Mouse (Mus musculus) hindbrain, postnatal 0 days (tissue): ENCODE measurements at regions not wholly inside any gene's neighbourhood (a gene's known extent, or its start where the extent isn't known, plus 50 kb on each side); places are given as distances from the start of the nearest gene placed in this dataset.
A peak's percentile ranks its signal among the peaks of the same experiment; 100 is the strongest.
"Not testable (repeated sequence)": the region's sequence is repeated elsewhere in the genome, so short reads cannot be mapped to it uniquely, and the experiment has no call there.

ENCODE experiments used
- ATAC-seq: fragments of 200-750 bp; cut with Nextera tagmentation; 2 replicates; pipeline ENCODE4 v1.8.0; 2017; ENCODE audit warnings: mild to moderate bottlenecking, moderate TSS enrichment, moderate library complexity
- DNase-seq: peaks from one replicate; pipeline ENCODE4 v3.0.0-alpha.2; 2015; ENCODE audit warnings: low spot score
- H3K27ac ChIP-seq: fragments of 300-500 bp; sonication (generic); 2 replicates; pipeline ENCODE4 v1.5.1; 2014; ENCODE audit warnings: mild to moderate bottlenecking
- H3K27me3 ChIP-seq: fragments of 300-500 bp; sonication (generic); 2 replicates; pipeline ENCODE4 v1.6.1; 2014; ENCODE audit warnings: low read length, mixed read lengths; ENCODE audit not compliant: insufficient read depth
- H3K36me3 ChIP-seq: fragments of 300-500 bp; sonication (generic); 2 replicates; pipeline ENCODE4 v1.6.1; 2014; ENCODE audit warnings: low read length, mixed read lengths; ENCODE audit not compliant: insufficient read depth
- H3K4me1 ChIP-seq: fragments of 300-500 bp; sonication (generic); 2 replicates; pipeline ENCODE4 v1.6.1; 2014; ENCODE audit warnings: antibody characterized with exemption, low read length, mixed read lengths; ENCODE audit not compliant: insufficient read depth
- H3K4me2 ChIP-seq: fragments of 300-500 bp; sonication (generic); 2 replicates; pipeline ENCODE4 v1.6.1; 2014; ENCODE audit warnings: low read depth, mild to moderate bottlenecking, low read length, moderate library complexity, mixed read lengths
- H3K4me3 ChIP-seq: fragments of 300-500 bp; sonication (generic); 2 replicates; pipeline ENCODE4 v1.5.1; 2014; ENCODE audit warnings: low read length
- H3K9ac ChIP-seq: fragments of 300-500 bp; sonication (generic); replicated peaks from 2 replicates; pipeline ENCODE4 v1.6.1; 2014; ENCODE audit warnings: mild to moderate bottlenecking, low read length, moderate library complexity, mixed read lengths
- H3K9me3 ChIP-seq: fragments of 300-500 bp; sonication (generic); 2 replicates; pipeline ENCODE4 v1.6.1; 2016; ENCODE audit warnings: low read length, mixed read lengths
- CTCF ChIP-seq: IDR thresholded peaks from 2 replicates; pipeline ENCODE4 v1.5.1; 2016; ENCODE audit warnings: antibody characterized with exemption, control low read depth, low read depth
- WGBS: fragments of 180-500 bp; shearing (Covaris S2); extraction: QIAGEN DNeasy Blood & Tissue Kit; methylation state at CpG from one replicate; pipeline ENCODE4 v1.1.7; 2014; 5-methylcytosine and 5-hydroxymethylcytosine counted together

DNA sequence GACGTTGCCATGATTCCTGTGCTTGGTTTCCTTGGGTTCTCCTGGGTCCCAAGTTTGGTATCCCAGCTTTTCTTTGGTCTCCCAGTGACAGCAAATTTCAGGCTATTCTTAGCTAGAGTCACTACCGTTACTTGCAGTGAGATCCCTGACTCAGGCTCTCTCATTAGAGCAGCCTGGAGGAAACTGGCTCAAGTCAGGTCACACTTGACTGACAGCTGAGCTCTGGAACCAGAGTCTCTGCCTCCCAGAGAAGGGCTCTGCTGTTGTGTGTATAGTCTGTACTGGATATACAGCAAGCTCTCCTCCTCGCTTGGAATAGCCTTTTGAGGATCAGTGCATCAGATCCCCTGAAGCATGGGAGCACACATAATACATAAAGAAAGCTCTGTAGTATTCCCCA is 100.7 kb upstream of the Eif4g2 start:
- H3K27me3 ChIP-seq, result no peaks in the 10 kb centered on the region
- no peaks in the 10 kb centered on the region for H3K36me3 ChIP-seq
- no peak overlapping the region for H3K4me3 ChIP-seq
- no peak overlapping the region for H3K27ac ChIP-seq
- DNase-seq (no peak), ATAC-seq (no peak)
- H3K4me1 ChIP-seq, result no peaks in the 10 kb centered on the region
- no peak overlapping the region for H3K9ac ChIP-seq
- WGBS, result 69% methylated on average over 3 of the region's 3 CpGs
- TF ChIP-seq CTCF, result no peak
- H3K4me2 ChIP-seq, result no peak overlapping the region
- H3K9me3 ChIP-seq, result no peaks in the 10 kb centered on the region

DNA sequence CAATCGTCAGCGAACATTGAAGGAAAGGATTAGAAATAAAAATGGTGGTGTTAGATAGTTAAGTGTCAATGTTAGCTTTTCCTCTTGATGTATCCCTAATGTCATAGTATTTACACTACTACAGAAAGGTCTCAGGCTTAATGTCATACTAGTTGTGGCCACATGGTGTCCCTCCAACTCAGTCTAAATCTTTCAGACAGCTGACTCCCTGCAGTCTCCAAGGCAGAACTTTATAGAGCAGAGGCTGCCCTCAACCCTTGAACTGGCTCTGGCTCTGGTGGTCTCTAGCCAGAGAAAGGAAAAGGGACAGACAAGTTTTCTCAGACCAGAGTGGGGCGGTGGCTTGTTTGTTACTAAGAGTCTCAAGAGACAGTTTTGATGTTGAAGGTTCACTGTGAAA is 99.5 kb upstream of the Eif4g2 start:
- Histone ChIP-seq H3K9me3 (no peaks in the 10 kb centered on the region), H3K4me1 (no peaks in the 10 kb centered on the region), H3K9ac (no peak overlapping the region), H3K4me2 (no peak overlapping the region), H3K27ac (no peak overlapping the region), H3K4me3 (no peak overlapping the region), H3K27me3 (no peaks in the 10 kb centered on the region), H3K36me3 (no peaks in the 10 kb centered on the region)
- DNase-seq (peak; percentile 88), ATAC-seq (peak; percentile 81)
- WGBS, result 65% methylated on average over 3 of the region's 3 CpGs
- TF ChIP-seq CTCF, result peak; percentile 88

DNA sequence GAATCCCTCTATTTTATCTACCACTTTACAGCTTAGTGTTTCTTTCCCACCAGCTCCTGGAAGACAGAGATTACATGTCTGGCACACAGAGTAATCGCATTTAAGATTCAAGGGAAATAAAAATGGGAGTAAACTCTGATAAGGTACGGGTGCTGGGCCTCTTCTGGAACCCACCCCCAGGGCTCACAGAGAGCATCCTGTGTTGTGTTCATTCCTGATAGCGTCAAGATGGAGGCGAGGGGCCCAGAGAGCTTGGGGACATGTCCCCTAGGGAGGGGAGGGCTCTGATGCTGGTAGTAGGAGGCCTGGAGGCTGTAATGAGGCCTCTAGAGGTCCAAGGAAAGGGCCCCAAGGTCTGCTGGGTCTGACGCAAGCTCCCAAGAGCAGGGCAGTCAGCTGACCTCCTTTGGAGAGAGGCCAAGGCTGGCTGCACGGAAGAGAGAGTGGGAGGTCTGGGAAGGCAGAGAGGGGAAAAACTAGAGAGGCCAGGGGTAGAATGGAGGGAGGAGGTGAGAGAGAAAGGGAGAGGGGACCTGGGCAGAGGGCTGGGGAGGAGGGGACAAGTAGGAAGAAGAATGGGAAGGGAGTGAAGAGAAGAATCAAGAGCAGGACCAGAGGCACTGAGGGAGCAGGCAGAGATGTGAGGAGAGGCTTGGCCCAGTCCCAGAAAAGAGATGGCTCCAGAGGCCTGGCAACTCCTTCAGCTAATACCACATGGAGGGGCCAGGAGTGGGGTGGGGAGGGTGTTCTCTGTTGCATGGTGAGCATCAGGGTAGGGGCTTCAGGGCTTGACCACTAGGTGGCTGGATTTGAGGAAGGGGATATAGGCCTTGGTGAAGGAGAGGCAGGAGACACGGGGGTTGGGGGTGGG is 96.8 kb upstream of the Eif4g2 start:
- 50% methylated on average over 7 of the region's 7 CpGs for WGBS
- no peaks in the 10 kb centered on the region for H3K9me3 ChIP-seq
- no peaks in the 10 kb centered on the region for H3K36me3 ChIP-seq
- DNase-seq (peak; percentile 59), ATAC-seq (peak; percentile 65; the same call in 1 of the 2 replicates)
- H3K4me2 ChIP-seq, result no peak overlapping the region
- H3K4me1 ChIP-seq, result no peaks in the 10 kb centered on the region
- H3K27me3 ChIP-seq, result no peaks in the 10 kb centered on the region
- no peak overlapping the region for H3K4me3 ChIP-seq
- no peak overlapping the region for H3K9ac ChIP-seq
- TF ChIP-seq CTCF, result peak; percentile 21; the same call in 1 of the 2 replicates
- no peak overlapping the region for H3K27ac ChIP-seq

DNA sequence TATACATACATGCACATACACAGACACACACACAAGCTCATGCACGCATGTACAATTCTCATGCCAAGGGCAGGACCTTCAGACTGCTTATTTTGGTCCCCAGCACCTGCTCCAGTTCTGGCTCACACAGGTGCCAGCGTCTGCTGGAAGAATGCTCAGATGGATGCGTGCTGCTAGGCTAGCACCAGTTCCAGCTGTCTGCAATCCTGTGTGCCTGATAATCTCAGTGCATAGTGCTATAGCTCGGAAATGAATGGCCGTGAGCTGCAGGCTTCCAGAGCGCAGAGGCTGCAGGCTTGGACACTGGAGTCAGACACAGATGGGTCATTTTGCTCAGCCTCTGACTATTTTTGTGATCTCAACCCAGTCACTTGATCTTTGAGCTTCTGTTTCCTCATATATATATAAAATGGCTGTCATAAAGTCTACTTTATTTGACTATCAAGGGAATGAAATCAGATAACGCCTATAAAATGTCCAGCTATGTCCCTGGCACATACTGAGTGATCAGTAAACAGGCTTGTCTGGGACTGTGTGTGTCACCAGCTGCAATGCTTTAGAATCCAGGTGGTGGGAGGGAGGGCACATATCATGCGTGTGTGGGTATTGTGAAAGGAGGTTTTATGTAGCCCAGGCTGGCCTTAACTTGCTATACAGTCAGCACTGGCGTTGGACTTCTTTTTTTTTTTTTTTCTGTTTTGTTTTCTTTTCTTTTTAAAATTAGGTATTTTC is 91.7 kb upstream of the Eif4g2 start:
- no peaks in the 10 kb centered on the region for H3K9me3 ChIP-seq

DNA sequence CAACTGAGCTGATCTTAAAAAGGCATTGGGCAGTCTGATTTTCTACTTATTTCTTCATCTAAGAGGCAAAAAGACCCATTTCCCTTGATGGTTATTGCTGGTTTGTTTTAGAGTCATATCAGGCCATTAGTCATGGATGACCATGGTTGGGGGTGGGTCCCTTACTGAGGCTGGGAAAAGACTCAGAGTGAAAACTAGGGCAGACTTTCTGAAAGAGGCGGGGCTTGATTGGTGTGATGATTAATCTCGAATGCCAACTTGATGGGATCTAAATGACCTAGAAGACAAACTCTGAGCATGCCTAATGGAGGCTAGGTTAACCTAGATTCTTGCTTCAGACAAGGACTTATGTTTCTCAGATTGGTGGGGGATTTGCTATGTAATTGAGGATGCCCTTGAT is 89.2 kb upstream of the Eif4g2 start:
- no peaks in the 10 kb centered on the region for H3K9me3 ChIP-seq
- H3K27ac ChIP-seq, result no peak overlapping the region
- no peak for DNase-seq
- no peak overlapping the region for H3K4me2 ChIP-seq
- no peak for ATAC-seq
- no peaks in the 10 kb centered on the region for H3K36me3 ChIP-seq
- H3K4me1 ChIP-seq, result no peaks in the 10 kb centered on the region
- no peak overlapping the region for H3K4me3 ChIP-seq
- no peak overlapping the region for H3K9ac ChIP-seq
- TF ChIP-seq CTCF, result no peak
- H3K27me3 ChIP-seq, result no peaks in the 10 kb centered on the region
- 94% methylated on average over 2 of the region's 2 CpGs for WGBS

More for the DNA sequence above, 91.7 kb upstream of the Eif4g2 start:
- DNase-seq, result peak; percentile 55
- ATAC-seq, result no peak
- no peak overlapping the region for H3K4me3 ChIP-seq
- no peaks in the 10 kb centered on the region for H3K27me3 ChIP-seq
- H3K27ac ChIP-seq, result no peak overlapping the region
- H3K36me3 ChIP-seq, result no peaks in the 10 kb centered on the region
- H3K4me1 ChIP-seq, result no peaks in the 10 kb centered on the region
- no peak overlapping the region for H3K9ac ChIP-seq
- 74% methylated on average over 9 of the region's 9 CpGs for WGBS
- H3K4me2 ChIP-seq, result no peak overlapping the region
- TF ChIP-seq CTCF, result no peak

- not testable (repeated sequence) for DNase-seq, H3K27ac ChIP-seq, H3K27me3 ChIP-seq, ATAC-seq, H3K36me3 ChIP-seq, H3K4me2 ChIP-seq, H3K4me3 ChIP-seq, H3K4me1 ChIP-seq, H3K9me3 ChIP-seq, H3K9ac ChIP-seq
- WGBS, result 90% methylated on average over 3 of the region's 3 CpGs
Measured at GRCm38 (mm10) chr7:111168546-111169233, 85.9 kb upstream of the Eif4g2 start.
